ENCODE assay signal across 26 mouse cellular contexts in genomic region chr5:92424126-92424525, GRCm38 (mm10).
"Had no signal": no experiment of that assay in that cellular context is flagged by ENCODE, and none has a peak within 500 bp of the region (broad histone marks: within the 10 kb centered on the region; RNA-seq: fewer than 3 reads in every experiment).

No protein-coding gene starts in this region.

- H3K4me3 ChIP-seq: embryonic facial prominence, embryonic 10.5 days; embryonic facial prominence, embryonic 12.5 days; embryonic facial prominence, embryonic 13.5 days; embryonic facial prominence, embryonic 15.5 days; erythroblast, embryonic 14.5 days; forebrain, embryonic 10.5 days; forebrain, embryonic 12.5 days; forebrain, embryonic 13.5 days; forebrain, embryonic 15.5 days; gastrocnemius, adult 2 months; heart, adult 2 months had no signal

- H3K27me3 ChIP-seq: embryonic facial prominence, embryonic 12.5 days; embryonic facial prominence, embryonic 13.5 days; embryonic facial prominence, embryonic 15.5 days; forebrain, embryonic 12.5 days; forebrain, embryonic 13.5 days; forebrain, embryonic 15.5 days had no signal

- DNase-seq: cerebellum, adult 2 months; cerebellum, adult 8-10 months; cerebellum, adult 9-10 months; cerebellum, adult 9-11 months; cerebellum, postnatal 10 days; cerebellum, postnatal 14 days; cerebellum, postnatal 25 days; cerebellum, postnatal 36 days; embryo, embryonic 11 days; forebrain, postnatal 0 days; gastrocnemius, adult 2 months; gastrocnemius, postnatal 10 days; gastrocnemius, postnatal 14 days; gastrocnemius, postnatal 25 days; gastrocnemius, postnatal 36 days; heart, adult 18-20 months; heart, adult 2 months had no signal

- H3K4me1 ChIP-seq: embryonic facial prominence, embryonic 10.5 days; embryonic facial prominence, embryonic 12.5 days; embryonic facial prominence, embryonic 13.5 days; embryonic facial prominence, embryonic 15.5 days; forebrain, embryonic 10.5 days; forebrain, embryonic 12.5 days; forebrain, embryonic 13.5 days; forebrain, embryonic 15.5 days had no signal

- H3K27ac ChIP-seq: embryonic facial prominence, embryonic 10.5 days; embryonic facial prominence, embryonic 12.5 days; embryonic facial prominence, embryonic 13.5 days; embryonic facial prominence, embryonic 15.5 days; forebrain, embryonic 10.5 days; forebrain, embryonic 12.5 days; forebrain, embryonic 13.5 days; forebrain, embryonic 15.5 days; gastrocnemius, adult 2 months; heart, adult 2 months had no signal

- H3K9me3 ChIP-seq: embryonic facial prominence, embryonic 12.5 days; embryonic facial prominence, embryonic 13.5 days; embryonic facial prominence, embryonic 15.5 days; forebrain, embryonic 12.5 days; forebrain, embryonic 13.5 days; forebrain, embryonic 15.5 days had no signal
